Mouse (Mus musculus) liver, adult 2 months (tissue): ENCODE measurements around the gene Ccdc28b. TPM values are rescaled to one million over a fixed set of nuclear protein-coding genes. Genes with fewer than 3 reads are reported as not detected.

Source experiments
- DNase-seq: peaks from one replicate; pipeline ENCODE4 v3.0.0-alpha.2; 2011; ENCODE audit warnings: low read depth, low spot score; ENCODE audit errors: extremely low read depth
- H3K27ac ChIP-seq: fragments of 200-500 bp; replicated peaks from 2 replicates; pipeline ENCODE4 v1.5.1; 2012; ENCODE audit warnings: low read depth, mild to moderate bottlenecking, control low read depth, inconsistent platforms, low read length; ENCODE audit not compliant: insufficient read depth
- H3K27me3 ChIP-seq: fragments of 200-500 bp; 2 replicates; pipeline ENCODE4 v1.6.1; 2012; ENCODE audit warnings: mild to moderate bottlenecking, moderate library complexity, low read length, inconsistent platforms; ENCODE audit not compliant: control insufficient read depth, insufficient read depth
- H3K36me3 ChIP-seq: fragments of 200-500 bp; 2 replicates; pipeline ENCODE4 v1.6.1; 2012; ENCODE audit warnings: low read length, inconsistent platforms; ENCODE audit not compliant: control insufficient read depth, insufficient read depth
- H3K4me1 ChIP-seq: fragments of 200-500 bp; 2 replicates; pipeline ENCODE4 v1.6.1; 2011; ENCODE audit warnings: low read length; ENCODE audit not compliant: control insufficient read depth, insufficient read depth
- H3K4me3 ChIP-seq: fragments of 200-500 bp; 2 replicates; pipeline ENCODE4 v1.5.1; 2011; ENCODE audit warnings: low read depth, mild to moderate bottlenecking, control low read depth, low read length, moderate library complexity; ENCODE audit not compliant: insufficient read depth
- H3K79me2 ChIP-seq: fragments of 200-500 bp; 2 replicates; pipeline ENCODE4 v1.6.1; 2012; ENCODE audit warnings: inconsistent platforms, mild to moderate bottlenecking, low read length, moderate library complexity; ENCODE audit not compliant: control insufficient read depth, insufficient read depth
- H3K9ac ChIP-seq: fragments of 200-500 bp; 2 replicates; pipeline ENCODE4 v1.6.1; 2012; ENCODE audit warnings: low read depth, mild to moderate bottlenecking, control low read depth, inconsistent platforms, low read length
- CTCF ChIP-seq: fragments of 200-500 bp; IDR thresholded peaks from 2 replicates; pipeline ENCODE4 v1.5.1; 2011; ENCODE audit warnings: low read depth, low read length, control low read depth
- POLR2A ChIP-seq: fragments of 200-500 bp; IDR thresholded peaks from 2 replicates; pipeline ENCODE4 v1.6.1; 2011; ENCODE audit warnings: low read length, control low read depth; ENCODE audit not compliant: insufficient read depth; ENCODE audit errors: extremely low read depth
- WGBS: fragments of 180-500 bp; shearing (Covaris S2); methylation state at CpG from one replicate; pipeline ENCODE4 v1.1.7; 2018; 5-methylcytosine and 5-hydroxymethylcytosine counted together
- polyA plus RNA-seq: library from polyadenylated mRNA; depleted of rRNA; stranded (reverse); fragments of >200 nt; gene quantifications from 2 replicates; pipeline ENCODE4 v1.2.3, GENCODE M21; 2012; rRNA removed
- total RNA-seq: library from RNA; depleted of rRNA; stranded (reverse); fragments of >200 nt; gene quantifications from 2 replicates; pipeline ENCODE4 v1.2.3, GENCODE M21; 2014; rRNA removed

The Ccdc28b gene
- 9.3 and 9.7 TPM in 2 replicates for total RNA-seq
- 7.2 and 7.6 TPM in 2 replicates for polyA plus RNA-seq

DNA sequence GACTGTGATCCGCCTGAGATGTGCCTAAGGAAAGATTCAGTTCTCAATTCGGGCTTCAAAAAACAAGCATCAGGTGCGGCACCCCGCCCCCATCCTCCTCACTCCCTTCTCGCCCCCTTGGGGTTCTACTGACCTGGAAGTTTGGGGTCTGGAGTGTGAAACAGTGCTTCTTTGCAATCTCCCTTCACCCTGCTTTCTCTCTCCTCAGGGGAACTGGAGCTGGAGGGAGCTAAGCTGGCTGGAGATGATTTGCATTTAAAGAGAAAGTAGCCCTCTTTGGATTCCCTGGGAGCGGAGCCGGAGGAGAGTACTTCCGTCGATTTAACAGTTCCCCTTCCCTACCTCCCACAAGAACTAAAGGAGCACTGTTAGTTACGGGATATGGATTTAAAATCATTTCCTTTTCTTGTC, at the start of gene Ccdc28b:
Ccdc28b (minus strand) TSS at position 267 of the 411 bp plus-strand sequence.
- H3K9ac ChIP-seq: peak within 1 kb of the TSS; percentile 79
- TF ChIP-seq POLR2A (no peak), CTCF (no peak)
- H3K27ac ChIP-seq: peak within 1 kb of the TSS; percentile 70
- H3K4me3 ChIP-seq: peak within 1 kb of the TSS; percentile 67
- 0 out of 2 replicates have a peak, but pooled peaks cover 4% of the 10 kb centered on the region for H3K79me2 ChIP-seq
- H3K36me3 ChIP-seq: peaks cover 7% of the 10 kb centered on the region
- no peaks in the 10 kb centered on the region for H3K27me3 ChIP-seq
- DNase-seq: peak; percentile 66
- peaks cover 12% of the 10 kb centered on the region for H3K4me1 ChIP-seq
- WGBS: 1% methylated on average over 10 of the region's 10 CpGs

DNA sequence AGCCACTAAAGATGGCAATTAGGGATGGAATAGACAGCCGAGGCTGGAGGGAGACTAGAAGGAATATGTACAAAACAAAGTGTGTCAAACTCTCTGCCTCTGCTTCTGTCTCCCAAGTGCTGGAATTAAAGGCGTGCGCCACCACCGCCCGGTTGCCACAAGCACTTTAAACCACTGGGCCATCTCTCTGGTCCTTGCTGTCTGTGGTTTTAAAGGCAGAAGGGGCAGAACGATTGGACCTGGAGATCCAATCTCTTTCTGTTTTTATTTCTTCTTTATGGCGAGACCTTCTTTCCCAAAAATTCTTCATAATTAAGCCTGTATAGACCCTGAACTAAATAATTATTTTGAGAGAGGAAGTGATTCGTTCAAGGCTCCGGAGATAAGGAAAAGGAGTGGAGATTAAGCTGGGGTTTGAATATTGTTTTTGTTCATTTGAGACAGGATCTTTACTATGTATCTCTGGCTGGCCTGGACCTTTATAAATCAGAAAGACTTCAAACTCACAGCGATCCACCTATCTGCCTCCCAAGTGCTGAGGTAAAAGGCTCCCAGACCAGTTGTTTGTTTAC, 49.2 kb upstream of the Ccdc28b start:
- Histone ChIP-seq H3K36me3 (peaks cover 1% of the 10 kb centered on the region; the same call in 1 of the 2 replicates), H3K79me2 (peaks cover 6% of the 10 kb centered on the region; the same call in 1 of the 2 replicates), H3K9ac (peak overlapping the region; percentile 43), H3K27me3 (no peaks in the 10 kb centered on the region), H3K4me3 (peak overlapping the region; percentile 94), H3K27ac (peak overlapping the region; percentile 64), H3K4me1 (peaks cover 7% of the 10 kb centered on the region)
- WGBS: 5% methylated on average over 10 of the region's 10 CpGs
- TF ChIP-seq POLR2A (no peak), CTCF (no peak)
- DNase-seq: no peak

DNA sequence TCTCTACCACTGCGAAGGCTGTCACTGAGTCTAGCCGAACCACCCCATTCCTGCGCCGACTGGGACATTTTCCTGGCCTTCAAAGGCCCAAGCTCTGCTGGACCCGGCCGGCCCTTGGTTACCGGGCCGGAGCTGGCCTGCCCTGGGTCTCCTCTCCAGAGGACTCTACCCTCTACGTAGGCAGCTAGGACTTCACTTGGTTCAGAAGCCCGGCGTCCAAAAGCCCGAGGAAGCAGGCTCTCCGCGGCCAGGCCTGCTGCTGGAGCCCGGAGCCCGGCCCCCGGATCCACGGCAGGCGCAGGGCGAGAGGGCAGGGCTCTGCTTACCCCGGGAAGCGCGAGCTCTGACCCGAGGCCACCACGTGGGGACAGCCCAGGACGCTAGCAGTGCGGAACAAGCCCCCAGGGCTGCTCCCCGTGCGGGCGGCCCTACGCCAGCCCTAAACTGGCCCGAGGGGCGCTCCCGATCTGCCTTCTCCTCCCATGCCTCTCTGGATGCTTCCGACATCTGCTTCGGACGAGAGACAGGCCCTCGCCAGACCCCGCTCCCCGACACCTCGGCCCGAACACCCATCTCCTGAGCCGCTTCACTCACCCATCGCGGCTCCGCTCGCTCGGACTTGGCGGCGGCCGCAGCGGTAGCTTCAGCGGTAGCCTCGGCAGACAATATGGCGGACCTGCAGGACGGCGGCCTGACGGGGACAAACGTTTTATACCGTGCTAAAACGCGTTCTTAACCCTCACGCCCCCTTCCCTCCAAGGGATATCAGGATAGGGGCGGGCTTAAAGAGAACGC, 48.5 kb upstream of the Ccdc28b start, which contains the start of gene Kpna6:
Kpna6 (minus strand) TSS at position 685 of the 795 bp plus-strand sequence.
- peaks cover 1% of the 10 kb centered on the region; the same call in 1 of the 2 replicates for H3K36me3 ChIP-seq
- DNase-seq: peak; percentile 84
- WGBS: under 1% methylated on average over 65 of the region's 65 CpGs

DNA sequence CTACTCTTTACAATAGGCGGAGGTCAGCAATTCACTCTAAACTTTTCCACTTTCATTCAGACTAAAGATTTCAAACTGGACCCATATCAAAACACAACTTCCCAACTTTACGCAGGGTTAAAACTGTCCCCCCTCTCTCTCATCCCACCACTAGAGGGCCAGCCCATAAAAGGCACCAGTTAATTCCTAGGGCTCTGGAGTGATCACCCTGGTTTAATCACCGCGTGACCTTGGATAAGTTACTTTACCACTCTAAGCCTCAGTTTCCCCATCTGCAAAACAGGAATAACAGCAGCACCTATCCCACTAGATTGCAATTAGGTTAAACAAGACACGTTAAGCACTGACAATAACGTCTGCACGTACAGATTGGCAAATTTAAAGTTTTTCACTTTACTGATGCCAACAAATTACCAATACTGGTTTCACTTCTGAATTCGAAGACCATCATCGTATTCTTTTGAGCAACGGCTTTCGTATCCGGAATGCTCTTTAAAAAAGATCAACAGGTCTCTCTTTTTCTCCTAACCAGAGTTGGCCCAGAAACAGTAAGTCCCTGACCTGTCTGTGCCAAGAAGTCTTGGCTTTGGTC, 47.8 kb upstream of the Ccdc28b start:
- peak overlapping the region; percentile 95 for H3K9ac ChIP-seq
- peaks cover 4% of the 10 kb centered on the region; the same call in 1 of the 2 replicates for H3K36me3 ChIP-seq
- peak overlapping the region; percentile 89 for H3K27ac ChIP-seq
- no peaks in the 10 kb centered on the region for H3K27me3 ChIP-seq
- DNase-seq: peak; percentile 69
- H3K79me2 ChIP-seq: peaks cover 9% of the 10 kb centered on the region; the same call in 1 of the 2 replicates
- TF ChIP-seq CTCF (peak; percentile 51), POLR2A (no peak)
- 3% methylated on average over 12 of the region's 12 CpGs for WGBS
- H3K4me3 ChIP-seq: peak overlapping the region; percentile 94
- H3K4me1 ChIP-seq: peaks cover 7% of the 10 kb centered on the region

More for the DNA sequence above, 48.5 kb upstream of the Ccdc28b start, which contains the start of gene Kpna6:
- no peaks in the 10 kb centered on the region for H3K27me3 ChIP-seq
- H3K4me3 ChIP-seq: peak within 1 kb of the TSS; percentile 94
- peaks cover 7% of the 10 kb centered on the region for H3K4me1 ChIP-seq
- H3K27ac ChIP-seq: peak within 1 kb of the TSS; percentile 89
- H3K79me2 ChIP-seq: peaks cover 7% of the 10 kb centered on the region; the same call in 1 of the 2 replicates
- TF ChIP-seq POLR2A (0 out of 2 replicates have a peak, but pooled peaks have one; percentile 35), CTCF (no peak)
- H3K9ac ChIP-seq: peak within 1 kb of the TSS; percentile 95

DNA sequence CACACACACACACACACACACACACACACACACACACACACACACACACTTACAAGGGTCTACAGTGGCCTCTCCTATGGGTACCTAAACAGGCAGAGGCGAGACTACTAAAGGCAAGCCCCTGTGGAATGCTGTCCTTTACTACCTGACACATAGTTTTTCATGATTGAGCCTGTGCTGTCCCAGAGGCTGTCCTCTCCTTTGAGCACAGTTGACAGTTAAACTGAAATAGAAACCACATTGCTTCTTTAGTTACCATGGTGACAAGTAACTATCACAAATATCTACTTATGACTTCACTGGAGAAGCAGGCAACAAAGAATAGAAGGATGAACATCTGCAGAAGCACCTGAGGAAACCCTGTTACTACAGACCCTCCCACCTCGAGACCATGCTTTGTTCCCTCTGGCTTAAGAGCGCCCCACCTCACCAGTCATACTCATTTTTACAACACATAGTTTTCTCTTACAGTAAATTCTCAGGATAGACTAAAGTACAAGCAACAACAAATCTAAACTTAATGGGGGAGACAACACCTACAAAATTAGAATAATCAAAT, 38.6 kb upstream of the Ccdc28b start:
- no peak overlapping the region for H3K9ac ChIP-seq
- peaks cover 8% of the 10 kb centered on the region; the same call in 1 of the 2 replicates for H3K79me2 ChIP-seq
- no peaks in the 10 kb centered on the region; the same call in 1 of the 2 replicates for H3K4me1 ChIP-seq
- WGBS: 92% methylated on average over 3 of the region's 3 CpGs
- H3K27me3 ChIP-seq: no peaks in the 10 kb centered on the region
- no peak for DNase-seq
- no peak overlapping the region for H3K4me3 ChIP-seq
- TF ChIP-seq POLR2A (no peak), CTCF (no peak)
- no peak overlapping the region for H3K27ac ChIP-seq
- peaks cover 46% of the 10 kb centered on the region for H3K36me3 ChIP-seq
